Mouse (Mus musculus) large intestine, adult 2 months (tissue): ENCODE results near the gene Map7. TPM values are rescaled to one million over a fixed set of nuclear protein-coding genes. Genes with fewer than 3 reads are reported as not detected.

Source experiments
- DNase-seq: peaks from one replicate; pipeline ENCODE4 v3.0.0-alpha.2; 2012; ENCODE audit warnings: low read depth, low spot score
- WGBS: fragments of 180-500 bp; shearing (Covaris S2); methylation state at CpG from one replicate; pipeline ENCODE4 v1.1.7; 2018; 5-methylcytosine and 5-hydroxymethylcytosine counted together
- polyA plus RNA-seq: library from polyadenylated mRNA; depleted of rRNA; stranded (reverse); fragments of >200 nt; gene quantifications from 2 replicates; pipeline ENCODE4 v1.2.3, GENCODE M21; 2012

The Map7 gene
- polyA plus RNA-seq, 1 experiment: 21.6 TPM

DNA sequence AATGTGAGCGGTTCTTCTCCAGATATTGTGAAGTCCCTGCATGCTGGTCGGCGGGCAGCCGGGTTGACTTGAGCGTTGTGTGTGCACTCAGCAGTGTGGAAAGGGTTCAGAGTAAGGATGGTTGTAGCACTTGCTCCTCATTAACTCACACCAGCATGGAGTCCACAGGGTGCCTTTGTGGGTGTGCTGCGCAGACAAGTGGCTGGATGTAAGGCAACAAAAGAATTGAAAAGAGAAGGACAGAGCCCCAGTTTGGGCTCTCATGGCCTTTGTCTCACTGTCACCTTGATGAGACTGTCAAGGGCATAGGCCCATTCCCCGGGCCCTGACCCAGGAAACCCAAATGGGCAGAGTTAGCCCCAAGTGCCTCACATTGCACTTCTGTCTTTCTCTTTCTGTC, 116.2 kb downstream of the Map7 start:
- DNase-seq: no peak
- WGBS: 97% methylated on average over 7 of the region's 7 CpGs

DNA sequence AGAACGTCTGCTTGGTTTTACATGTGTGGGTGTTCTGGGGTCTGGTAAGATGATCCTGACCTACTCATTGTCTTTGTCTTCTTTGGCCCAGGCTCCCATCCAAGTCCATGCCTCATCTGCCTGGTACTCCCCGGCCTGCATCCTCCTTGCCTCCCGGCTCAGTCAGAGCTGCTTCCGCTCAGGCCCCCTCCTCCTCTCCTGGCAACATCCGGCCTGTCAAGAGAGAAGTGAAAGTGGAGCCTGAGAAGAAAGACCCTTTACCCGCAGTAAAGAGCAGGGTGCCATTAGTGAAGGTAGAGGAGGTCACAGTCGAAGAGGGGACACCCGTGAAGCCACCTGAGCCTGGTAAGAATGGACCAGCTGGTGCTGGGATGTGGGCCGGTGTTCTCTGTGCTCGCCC, 118.8 kb downstream of the Map7 start:
- no peak for DNase-seq
- 80% methylated on average over 10 of the region's 10 CpGs for WGBS

DNA sequence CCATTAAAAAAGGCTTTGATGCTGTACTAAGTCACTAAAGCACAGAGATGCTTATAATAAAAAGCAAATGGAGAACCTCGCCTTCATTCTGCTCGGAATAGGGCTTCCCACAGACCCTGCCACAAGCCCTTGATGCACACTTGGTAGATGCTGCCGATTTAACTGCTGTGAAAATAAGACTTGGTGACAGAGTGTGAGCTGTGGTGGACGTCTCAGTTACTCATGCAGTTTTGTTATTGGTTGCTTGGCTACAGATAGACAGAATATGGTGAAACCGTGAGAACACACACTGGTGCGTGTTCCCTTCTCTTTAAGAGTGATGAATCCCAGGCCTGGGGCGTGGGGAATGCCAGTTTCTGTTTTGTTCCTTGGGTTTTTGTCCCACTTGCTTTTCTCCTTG, 120.7 kb downstream of the Map7 start:
- no peak for DNase-seq
- 55% methylated on average over 7 of the region's 7 CpGs for WGBS

DNA sequence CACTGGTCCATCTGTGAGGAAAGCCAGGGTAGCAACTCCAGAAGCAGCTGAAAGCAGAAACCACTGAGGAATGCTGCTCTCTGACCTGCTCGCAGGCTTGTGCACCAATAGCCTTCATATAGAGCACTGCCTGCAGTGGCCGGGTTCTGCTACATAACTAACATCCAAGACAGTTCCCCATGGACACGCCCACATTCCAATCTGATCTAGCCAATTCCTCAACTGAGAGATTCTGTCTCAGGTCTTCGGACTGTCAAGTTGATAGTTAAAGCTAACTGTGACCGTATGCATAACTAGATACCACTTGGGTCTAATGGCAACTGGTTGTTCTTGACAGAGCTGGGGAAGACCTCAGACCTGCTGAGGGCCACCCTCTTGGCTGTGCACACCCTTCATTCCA, 124.1 kb downstream of the Map7 start:
- no peak for DNase-seq
- 90% methylated on average over 5 of the region's 5 CpGs for WGBS

DNA sequence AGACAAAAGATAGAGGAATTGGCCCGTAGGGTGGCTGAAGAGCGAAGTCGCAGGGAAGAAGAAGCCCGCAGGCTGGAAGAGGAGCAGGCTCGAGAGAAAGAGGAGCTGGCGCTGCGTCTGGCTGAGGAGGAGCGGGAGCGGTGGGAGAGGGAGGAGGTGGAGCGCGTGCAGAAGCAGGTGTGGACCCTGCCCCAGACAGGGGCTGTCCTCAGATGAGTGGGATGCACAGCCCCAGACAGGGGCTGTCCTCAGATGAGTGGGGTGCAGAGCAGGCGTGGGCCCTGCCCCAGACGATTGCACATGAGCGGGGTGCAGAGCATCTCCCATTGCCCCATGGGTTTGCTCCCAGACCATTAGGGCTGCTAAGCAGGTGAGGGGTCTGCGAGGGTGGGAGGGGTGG, 125.0 kb downstream of the Map7 start:
- no peak for DNase-seq
- WGBS: 85% methylated on average over 15 of the region's 15 CpGs

DNA sequence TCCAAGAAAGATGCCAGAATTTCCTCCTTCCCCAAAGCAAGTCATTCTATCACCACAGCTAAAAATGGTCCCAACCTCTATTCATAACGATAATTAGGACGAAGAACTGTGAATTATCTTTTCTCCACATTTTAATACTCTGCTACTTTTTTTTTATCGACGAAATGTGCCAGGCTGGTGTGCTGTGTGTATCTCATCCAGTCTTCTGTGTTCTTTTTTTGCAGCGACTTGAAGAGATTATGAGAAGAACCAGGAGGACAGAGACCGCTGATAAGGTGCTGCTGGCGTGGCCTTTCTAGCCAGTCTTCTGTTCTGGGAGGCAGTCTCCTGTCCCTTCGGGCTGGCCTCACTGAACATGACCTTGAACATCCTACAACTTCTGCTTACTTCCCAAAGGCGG, 125.8 kb downstream of the Map7 start:
- no peak for DNase-seq
- WGBS: 83% methylated on average over 9 of the region's 9 CpGs

DNA sequence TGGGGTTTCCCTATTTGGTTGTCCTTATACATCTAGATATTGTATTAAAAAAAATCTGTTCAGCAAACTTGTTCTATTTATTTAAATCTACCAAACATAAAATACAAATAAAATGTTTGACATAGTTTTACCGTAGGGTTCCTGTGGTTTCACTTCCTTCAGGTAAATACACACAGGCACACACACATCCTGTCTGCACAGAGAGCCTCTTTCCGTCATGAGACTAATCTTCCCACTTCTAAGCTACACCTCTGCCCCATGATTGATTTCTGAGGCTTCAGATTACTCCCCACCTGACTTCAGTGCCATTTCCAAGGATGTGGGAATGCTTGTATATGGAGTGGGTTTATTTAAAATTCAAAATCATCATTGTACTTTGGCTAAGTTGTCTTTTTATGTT, 133.2 kb downstream of the Map7 start:
- no peak for DNase-seq
- WGBS: 52% methylated on average over 2 of the region's 2 CpGs

DNA sequence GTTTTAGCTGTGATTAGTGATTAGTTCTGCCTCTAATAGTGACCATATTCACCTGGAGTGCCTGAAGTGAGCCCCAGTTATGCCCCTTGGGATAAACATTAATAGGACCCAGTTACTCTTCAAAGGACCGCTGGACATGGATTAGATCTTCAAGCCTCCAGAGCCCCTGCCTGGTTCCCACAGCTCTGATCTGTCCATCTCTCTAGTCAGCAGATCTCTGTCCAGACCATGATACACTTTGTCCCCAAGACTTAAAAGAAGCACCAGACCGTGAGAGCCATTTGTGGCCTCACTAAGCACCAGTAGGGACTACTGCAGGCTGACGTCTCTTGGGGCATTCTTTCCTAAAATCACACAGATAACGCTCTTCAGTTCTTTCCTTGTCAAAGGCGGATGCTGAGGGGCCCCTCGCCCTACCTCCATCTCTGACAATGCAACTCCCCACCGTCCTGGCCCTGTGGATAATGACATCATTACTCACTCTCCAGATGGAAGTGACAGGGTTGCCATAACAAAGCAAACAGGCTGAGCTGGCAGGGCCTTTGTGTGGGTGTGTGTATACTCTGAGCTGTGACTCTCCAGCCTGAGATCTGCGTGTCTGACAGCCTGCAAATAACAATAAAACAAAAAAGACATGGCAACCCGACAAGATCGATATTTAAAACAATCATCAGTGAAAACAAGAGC, 137.2 kb downstream of the Map7 start:
- 31% methylated on average over 10 of the region's 10 CpGs for WGBS
- no peak for DNase-seq

DNA sequence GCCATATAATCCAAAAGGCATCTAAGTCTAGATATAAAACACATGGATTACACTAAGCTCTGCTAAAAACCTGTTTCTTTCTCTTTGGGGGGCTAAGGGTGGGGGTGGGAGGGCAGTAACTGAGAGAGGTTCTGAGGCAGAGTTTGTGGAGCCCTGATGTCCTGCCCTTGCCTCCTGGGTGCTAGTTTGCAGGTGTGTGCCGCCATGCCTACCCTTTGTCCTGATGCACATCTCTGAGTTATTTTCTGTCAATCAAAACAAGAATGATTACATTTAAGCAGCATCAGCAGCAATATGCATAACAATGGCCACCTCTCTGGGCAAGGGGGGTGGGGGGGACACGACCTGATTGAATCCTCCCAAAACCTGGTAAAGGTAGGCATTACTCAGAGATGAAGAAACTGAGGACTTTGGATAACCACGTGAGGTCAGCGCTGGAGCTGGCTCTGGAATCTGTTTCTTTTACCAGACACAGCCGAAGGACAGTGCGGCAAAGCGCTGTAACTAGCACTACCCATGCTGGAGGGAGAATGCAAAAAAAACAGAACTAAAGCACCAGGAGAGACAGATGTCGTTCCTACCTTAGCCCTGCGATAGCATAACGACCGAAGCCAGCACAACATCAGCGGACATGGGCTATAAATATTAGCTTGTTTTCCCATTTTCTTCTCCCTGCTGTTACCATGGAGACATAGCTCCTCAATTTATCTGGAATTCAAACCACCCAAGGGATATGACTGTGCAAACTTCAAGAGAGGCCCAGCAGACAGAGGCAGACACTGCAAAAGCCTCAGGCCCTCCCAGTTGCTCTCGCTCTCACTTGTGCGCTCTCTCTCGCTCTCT, 137.9 kb downstream of the Map7 start:
- no peak for DNase-seq
- WGBS: 57% methylated on average over 15 of the region's 15 CpGs

DNA sequence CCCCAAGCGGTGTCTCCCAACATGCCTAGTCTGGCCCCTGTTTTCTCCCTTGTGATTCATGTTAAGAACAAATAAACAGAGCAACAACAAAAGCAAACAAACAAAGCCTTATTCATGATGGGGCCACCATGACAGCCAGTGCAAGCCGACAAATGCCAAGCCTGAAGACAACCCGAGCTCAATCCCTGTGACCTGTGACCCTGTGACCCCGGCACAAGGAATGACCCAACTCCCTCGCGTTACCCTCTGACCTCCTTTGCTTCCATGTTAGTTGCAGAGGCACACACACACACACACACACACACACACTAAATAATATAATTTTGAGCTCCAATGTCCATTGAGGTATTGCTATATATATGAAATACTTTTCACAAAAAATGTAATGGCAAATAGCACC, 139.1 kb downstream of the Map7 start:
- 78% methylated on average over 6 of the region's 6 CpGs for WGBS
- no peak for DNase-seq

DNA sequence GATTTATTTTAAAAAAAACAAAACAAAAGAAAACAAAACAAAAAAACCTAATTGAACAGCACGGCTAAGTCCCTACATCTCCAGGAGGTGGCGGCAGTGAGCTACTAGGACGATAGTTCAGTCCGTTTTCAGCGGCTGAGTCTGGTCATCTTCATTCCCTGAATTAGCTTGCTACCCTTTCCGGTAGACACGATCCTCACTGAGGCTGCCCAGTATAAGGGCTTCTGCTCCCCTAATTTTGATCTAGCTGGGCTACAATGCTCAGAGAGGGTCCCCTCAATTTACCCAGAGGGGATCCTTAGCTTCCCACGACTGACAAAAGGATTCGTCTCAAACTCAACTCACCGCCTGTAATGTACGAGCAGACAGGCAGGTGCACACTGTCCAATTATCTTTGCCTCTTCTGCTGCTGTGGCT, 142.2 kb downstream of the Map7 start:
- DNase-seq: peak; percentile 67
- 9% methylated on average over 11 of the region's 11 CpGs for WGBS

DNA sequence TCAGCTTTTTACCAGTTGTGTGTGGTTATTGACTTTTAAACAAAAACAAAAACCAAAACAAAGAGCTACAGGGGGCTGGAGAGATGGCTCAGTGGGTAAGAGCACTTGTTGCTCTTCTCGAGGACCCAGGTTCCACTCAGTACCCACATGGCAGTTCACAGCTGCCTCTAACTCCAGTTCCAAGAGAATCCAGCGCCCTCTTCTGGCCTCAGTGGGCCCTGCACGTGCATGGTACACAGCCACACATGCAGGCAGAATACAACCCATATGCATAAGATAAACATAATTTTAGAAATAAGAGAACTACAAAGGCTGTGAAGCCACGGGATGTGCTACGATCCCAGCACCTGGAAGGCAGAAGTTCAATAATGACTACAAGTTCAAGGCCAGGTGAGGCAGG, 147.7 kb downstream of the Map7 start:
- 66% methylated on average over 5 of the region's 5 CpGs for WGBS

DNA sequence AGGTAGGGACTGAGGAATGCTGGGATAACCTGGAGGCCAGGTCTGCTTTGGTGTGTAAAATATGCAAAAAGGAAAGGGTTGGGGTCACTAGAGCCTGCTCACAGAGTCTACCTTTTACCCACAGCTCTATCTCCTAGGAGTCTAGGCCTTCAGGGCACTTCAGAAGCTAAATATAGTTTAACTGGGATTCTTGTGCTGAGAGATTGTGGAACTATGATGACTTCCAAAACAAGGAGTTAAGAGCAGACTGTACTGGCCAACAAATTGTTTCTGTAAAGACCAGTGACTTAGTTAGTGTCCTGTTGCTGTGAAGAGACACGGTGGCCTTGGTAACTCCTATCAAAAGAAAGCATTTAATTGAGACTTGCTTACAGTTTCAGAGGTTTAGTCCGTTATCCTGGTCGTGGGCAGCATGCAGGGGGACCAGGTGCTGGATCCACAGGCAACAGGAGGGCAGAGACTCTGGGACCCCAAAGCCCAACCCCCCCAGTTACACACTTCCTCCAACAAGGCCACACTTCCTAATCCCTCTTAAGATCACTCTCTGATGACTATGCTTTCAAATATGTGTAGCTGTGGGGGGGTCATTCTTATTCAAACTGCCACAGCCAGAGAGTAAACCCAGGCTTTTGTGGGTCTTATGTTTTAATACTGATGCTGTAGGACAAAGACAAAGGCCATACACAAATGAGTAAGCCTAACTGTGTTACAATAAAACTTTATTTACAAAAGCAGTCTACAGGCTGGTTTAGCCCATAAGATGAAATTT, 150.1 kb downstream of the Map7 start:
- DNase-seq: no peak
- WGBS: 70% methylated on average over 3 of the region's 3 CpGs

More for the DNA sequence above, 147.7 kb downstream of the Map7 start:
- DNase-seq: no peak

DNA sequence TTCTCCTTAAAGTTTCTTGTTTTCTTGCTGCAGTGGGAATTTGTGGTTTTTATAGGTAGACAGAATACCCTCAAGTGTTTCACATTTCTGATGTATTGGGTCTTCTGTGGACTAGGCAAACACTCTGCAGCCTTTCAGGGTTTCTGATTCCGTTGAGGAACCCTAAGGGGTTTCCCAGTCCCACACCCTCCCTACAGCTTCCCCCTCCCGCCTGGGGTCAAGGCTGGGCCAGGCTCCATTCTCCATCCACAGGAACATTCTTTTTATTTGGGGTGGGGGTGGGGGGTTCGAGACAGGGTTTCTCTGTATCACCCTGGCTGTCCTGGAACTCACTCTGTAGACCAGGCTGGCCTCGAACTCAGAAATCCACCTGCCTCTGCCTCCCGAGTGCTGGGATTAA, 150.8 kb downstream of the Map7 start:
- 73% methylated on average over 5 of the region's 5 CpGs for WGBS
- DNase-seq: no peak

DNA sequence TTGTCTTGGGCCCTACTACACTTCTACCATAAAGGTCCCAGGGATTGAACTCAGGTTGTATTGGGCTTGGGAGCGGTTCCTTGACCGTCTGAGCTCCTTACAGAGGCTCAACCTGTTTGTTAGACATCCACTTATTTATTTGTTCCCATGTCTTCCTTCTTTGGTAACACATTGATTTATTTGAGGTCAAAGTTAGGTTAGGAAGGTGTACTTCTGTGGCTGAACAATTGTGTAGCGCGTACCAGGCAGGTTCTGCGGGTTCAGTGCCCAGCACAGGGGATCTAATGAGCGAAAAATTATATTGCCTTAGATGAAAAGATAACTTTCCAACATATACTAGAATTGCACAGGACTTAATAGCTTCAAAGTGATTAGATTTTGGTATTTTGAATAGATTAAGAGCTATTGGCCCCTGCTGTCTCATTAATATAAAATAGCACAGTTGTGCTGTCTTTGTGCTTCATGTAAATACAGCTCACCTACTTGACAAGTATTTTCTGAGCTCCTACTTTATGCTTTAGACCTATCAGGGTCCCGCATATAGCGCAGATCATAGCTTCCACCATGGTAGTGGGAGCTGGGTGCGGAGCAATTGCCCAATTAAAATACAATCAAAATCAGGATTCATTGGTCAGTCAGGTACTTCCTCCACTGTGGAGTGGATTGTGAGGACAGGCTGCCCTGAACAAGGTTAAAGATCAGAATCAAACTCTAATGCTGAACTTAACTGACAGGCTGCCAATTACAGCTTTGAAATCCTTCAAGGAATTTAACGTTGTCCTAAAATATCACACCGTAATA, 162.9 kb downstream of the Map7 start:
- DNase-seq: peak; percentile 62
- WGBS: 22% methylated on average over 11 of the region's 11 CpGs

DNA sequence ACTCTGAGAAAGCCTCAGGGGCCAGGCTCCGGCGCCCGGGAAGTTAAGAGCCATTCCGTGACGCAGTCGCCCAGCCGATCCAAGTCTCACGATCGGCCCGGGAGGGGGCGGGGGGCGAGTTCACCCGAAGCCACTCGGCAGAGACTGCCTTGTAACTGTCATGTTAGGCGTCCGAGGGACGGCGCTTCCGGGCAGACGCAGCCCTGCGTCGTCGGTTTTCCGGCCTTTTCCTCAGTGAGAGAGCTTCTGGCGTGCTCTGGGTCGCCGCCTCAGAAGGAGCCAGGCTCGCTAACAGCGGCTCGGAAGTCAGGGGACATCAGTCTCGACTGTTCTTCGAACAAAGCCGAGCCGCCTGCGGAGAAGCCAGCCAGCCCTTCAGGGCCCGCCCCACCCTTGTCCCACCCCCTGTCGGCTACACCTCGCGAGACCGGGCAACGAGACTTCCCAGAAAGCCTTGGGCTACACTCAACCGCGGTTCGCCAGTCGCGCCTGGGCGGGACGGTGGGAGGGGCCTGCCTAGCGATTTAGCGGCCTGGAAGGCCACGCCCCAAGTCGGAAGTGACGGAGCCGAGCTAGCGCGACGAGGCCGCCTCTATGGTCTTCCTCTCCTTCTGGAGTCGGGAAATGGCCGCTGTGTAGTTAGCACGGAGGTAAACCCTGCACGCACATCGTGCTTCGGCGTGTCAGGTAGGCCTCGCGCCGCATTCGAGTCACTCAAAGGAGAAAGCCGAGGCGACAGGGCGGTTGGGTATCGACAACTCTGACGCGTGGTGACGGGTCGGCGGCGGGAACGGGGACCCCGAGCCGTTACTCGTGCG, 163.9 kb downstream of the Map7 start, which contains the start of gene Bclaf1:
Bclaf1 (plus strand) TSS at position 552 of the 818 bp plus-strand sequence.
- peak; percentile 99 for DNase-seq
- under 1% methylated on average over 84 of the region's 84 CpGs for WGBS

DNA sequence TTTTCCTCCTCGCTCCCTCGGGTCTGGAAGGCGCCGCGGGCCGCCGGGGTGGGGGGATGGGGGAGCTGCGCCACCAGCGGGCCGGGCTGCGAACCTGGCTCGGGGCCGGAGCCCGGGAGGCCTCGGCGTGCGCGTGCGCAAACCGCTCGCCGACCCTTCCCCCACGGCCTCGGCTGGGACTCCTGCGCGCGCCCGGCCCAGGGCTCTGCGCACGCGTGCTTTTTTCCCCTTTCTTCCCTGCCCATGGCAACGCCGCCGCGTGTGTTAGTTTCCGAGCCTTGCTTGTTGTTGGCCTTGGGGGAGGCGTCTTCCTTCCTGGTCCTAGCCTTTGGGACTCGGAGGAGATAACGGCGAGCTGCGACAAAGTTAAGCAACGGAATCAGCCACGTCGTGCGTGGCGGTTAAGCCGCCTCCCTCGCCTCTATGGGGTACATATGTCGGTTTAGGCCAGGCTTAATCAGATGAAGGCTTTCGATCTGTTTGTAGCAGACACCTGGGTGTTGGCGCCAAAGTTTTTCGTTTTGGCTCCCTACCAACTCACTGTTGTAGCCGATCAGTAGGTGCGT, 164.5 kb downstream of the Map7 start:
- under 1% methylated on average over 54 of the region's 54 CpGs for WGBS
- DNase-seq: peak; percentile 65

DNA sequence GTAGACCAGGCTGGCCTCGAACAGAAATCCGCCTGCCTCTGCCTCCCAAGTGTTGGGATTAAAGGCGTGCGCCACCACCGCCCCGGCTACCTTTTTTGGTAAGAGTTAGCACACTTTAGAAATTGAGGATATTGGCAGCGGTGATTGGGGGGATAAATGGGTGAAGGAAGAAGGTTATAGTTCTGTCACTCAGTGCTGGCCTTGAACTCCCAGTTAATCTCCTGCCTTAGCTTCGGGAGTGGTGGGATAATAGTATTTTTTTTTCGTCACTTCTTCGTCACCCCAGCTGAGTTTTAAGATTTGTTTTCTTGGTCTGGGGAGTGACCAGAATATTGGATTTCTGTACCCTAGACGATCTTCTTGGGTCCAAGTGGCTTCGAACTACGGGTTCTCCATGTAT, 165.2 kb downstream of the Map7 start:
- WGBS: 25% methylated on average over 13 of the region's 13 CpGs
- DNase-seq: no peak
